Mouse (Mus musculus): ENCODE data around the gene Tff2. TPM values are rescaled to one million over a fixed set of nuclear protein-coding genes. Genes with fewer than 3 reads are reported as not detected.

The Tff2 gene
- total and polyA plus RNA-seq, 3 experiments, result not detected

DNA sequence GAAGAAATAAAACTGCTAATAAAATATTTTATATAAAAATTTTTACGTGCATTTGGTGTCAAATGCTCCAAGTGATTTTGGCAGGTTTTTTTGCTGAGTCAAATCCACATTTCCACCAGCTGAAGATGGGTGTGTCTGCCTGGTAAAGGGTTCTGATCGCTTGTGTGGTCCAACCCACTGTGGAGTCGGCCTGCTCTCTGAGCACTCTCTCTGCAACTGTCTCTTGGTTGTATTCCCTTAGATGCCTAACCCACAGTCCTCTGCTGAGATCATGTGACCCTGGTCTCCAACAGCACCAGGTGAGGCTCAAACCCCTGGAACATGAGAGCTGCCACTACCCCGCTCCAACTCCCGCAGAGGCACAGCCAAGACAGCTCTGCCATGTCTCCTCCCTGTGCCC is 26.1 kb downstream of the Tff2 start:
- no peak for DNase-seq (ENCODE audit: low read depth, low spot score)
- Histone ChIP-seq H3K27ac (ENCODE audit: control insufficient read depth, low read depth, low read length) (no peak overlapping the region), H3K9me3 (replicated peaks; ENCODE audit: insufficient read depth, low read length) (no peaks in the 10 kb centered on the region), H3K9ac (ENCODE audit: control insufficient read depth, low read depth, low read length, poor library complexity, severe bottlenecking) (no peak overlapping the region), H3K4me1 (ENCODE audit: control insufficient read depth in 1 of 2, insufficient read depth in 2 of 2, low read length in 2 of 2) (no peaks in the 10 kb centered on the region), H3K36me3 (ENCODE audit: control insufficient read depth in 1 of 2, insufficient read depth in 2 of 2, low read length in 2 of 2) (peaks cover 0 to 2% of the 10 kb centered on the region in 2 experiments; a peak in 1 of 4 replicates), H3K4me3 (ENCODE audit: control insufficient read depth in 1 of 2, insufficient read depth in 1 of 2, low read depth in 2 of 2, low read length in 2 of 2) (no peak overlapping the region), H3K79me2 (ENCODE audit: control insufficient read depth, insufficient read depth, low read length, poor library complexity) (no peaks in the 10 kb centered on the region), H3K27me3 (ENCODE audit: control insufficient read depth in 1 of 2, insufficient read depth in 2 of 2, low read length in 2 of 2) (no peaks in the 10 kb centered on the region)
- no peak for TF ChIP-seq RAD21 (IDR thresholded peaks at IDR 0.05; ENCODE audit: low read depth, low read length)
- no peak for TF ChIP-seq ZKSCAN1 (IDR thresholded peaks at IDR 0.05; ENCODE audit: low read depth, low read length)
- no peak for TF ChIP-seq MAX (IDR thresholded peaks at IDR 0.05; ENCODE audit: low read length)
- no peak for TF ChIP-seq GATA1 (IDR thresholded peaks at IDR 0.05; ENCODE audit: low read depth, low read length)
- TF ChIP-seq MYC (IDR thresholded peaks at IDR 0.05; ENCODE audit: low read depth, low read length), result no peak
- no peak for TF ChIP-seq ELF1 (IDR thresholded peaks at IDR 0.05; ENCODE audit: low read depth, low read length)
- TF ChIP-seq MEF2A (IDR thresholded peaks at IDR 0.05; ENCODE audit: extremely low read depth, insufficient replicate concordance, low read depth, low read length, poor library complexity, severe bottlenecking), result no peak
- TF ChIP-seq CTCF (IDR thresholded peaks at IDR 0.05 in 2 of 3, conservative IDR thresholded peaks at IDR 0.05 in 1 of 3; ENCODE audit: control insufficient read depth in 1 of 3, insufficient read depth in 1 of 3, low read depth in 2 of 3, low read length in 3 of 3, poor library complexity in 1 of 3, severe bottlenecking in 1 of 3), result no peak
- TF ChIP-seq TAL1 (IDR thresholded peaks at IDR 0.05; ENCODE audit: low read length), result no peak
- TF ChIP-seq ETS1 (IDR thresholded peaks at IDR 0.05; ENCODE audit: low read depth, low read length), result no peak
- no peak for TF ChIP-seq ZNF384 (IDR thresholded peaks at IDR 0.05; ENCODE audit: low read depth, low read length)
- no peak for TF ChIP-seq MYB (IDR thresholded peaks at IDR 0.05; ENCODE audit: low read depth, low read length)
- no peak for TF ChIP-seq MXI1 (IDR thresholded peaks at IDR 0.05; ENCODE audit: low read depth, low read length)
- no peak for TF ChIP-seq SIN3A (IDR thresholded peaks at IDR 0.05; ENCODE audit: low read length)
- no peak for TF ChIP-seq NRF1 (IDR thresholded peaks at IDR 0.05; ENCODE audit: insufficient read depth, low read depth, low read length, poor library complexity, severe bottlenecking)
- TF ChIP-seq KAT2A (conservative IDR thresholded peaks at IDR 0.05; ENCODE audit: low read depth, low read length), result no peak
- no peak for TF ChIP-seq MAFK (IDR thresholded peaks at IDR 0.05; ENCODE audit: borderline replicate concordance, low read depth, low read length)
- TF ChIP-seq TBP (IDR thresholded peaks at IDR 0.05; ENCODE audit: low read depth, low read length), result no peak

DNA sequence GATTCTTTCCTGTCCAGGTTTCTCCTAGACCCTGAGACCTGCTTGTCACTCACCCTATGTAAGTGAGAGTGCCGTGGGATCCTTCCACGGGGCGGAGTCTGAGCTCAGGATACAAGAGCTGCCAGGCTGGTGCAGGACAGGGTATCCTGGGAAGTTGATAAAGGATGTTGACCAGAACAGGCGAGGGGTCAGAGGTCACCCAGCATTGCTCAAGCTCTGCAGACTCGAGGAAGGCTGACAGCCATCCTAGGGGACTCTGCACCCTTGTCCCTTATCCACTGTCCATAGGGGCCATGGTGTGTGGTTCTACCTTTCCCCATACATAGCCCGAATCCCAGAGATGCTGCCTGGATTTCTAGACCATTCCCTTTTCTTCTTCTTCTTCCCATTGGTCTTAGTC is 28.0 kb downstream of the Tff2 start:
- DNase-seq (ENCODE audit: low read depth, low spot score), result no peak
- Histone ChIP-seq H3K27ac (ENCODE audit: control insufficient read depth, low read depth, low read length) (no peak overlapping the region), H3K9me3 (replicated peaks; ENCODE audit: insufficient read depth, low read length) (no peaks in the 10 kb centered on the region), H3K9ac (ENCODE audit: control insufficient read depth, low read depth, low read length, poor library complexity, severe bottlenecking) (no peak overlapping the region), H3K36me3 (ENCODE audit: control insufficient read depth in 1 of 2, insufficient read depth in 2 of 2, low read length in 2 of 2) (peaks cover 0 to 2% of the 10 kb centered on the region in 2 experiments; a peak in 1 of 4 replicates), H3K4me1 (ENCODE audit: control insufficient read depth in 1 of 2, insufficient read depth in 2 of 2, low read length in 2 of 2) (no peaks in the 10 kb centered on the region), H3K27me3 (ENCODE audit: control insufficient read depth in 1 of 2, insufficient read depth in 2 of 2, low read length in 2 of 2) (no peaks in the 10 kb centered on the region), H3K4me3 (ENCODE audit: control insufficient read depth in 1 of 2, insufficient read depth in 1 of 2, low read depth in 2 of 2, low read length in 2 of 2) (no peak overlapping the region), H3K79me2 (ENCODE audit: control insufficient read depth, insufficient read depth, low read length, poor library complexity) (no peaks in the 10 kb centered on the region)
- no peak for TF ChIP-seq ZNF384 (IDR thresholded peaks at IDR 0.05; ENCODE audit: low read depth, low read length)
